Mouse (Mus musculus) neural tube, embryonic 10.5 days (tissue): Measurements from ENCODE around the gene Rhbdd3.
A peak's percentile ranks its signal among the peaks of the same experiment; 100 is the strongest.

ENCODE experiments used
- DNase-seq: peaks from one replicate; pipeline ENCODE4 v3.0.0-alpha.2; 2017; ENCODE audit warnings: low spot score; ENCODE audit errors: extremely low spot score

Rhbdd3 gene

GRCm38 (mm10) chr11:5114931-5115581 lies 16.3 kb downstream of the Rhbdd3 start:
- DNase-seq = peak; percentile 88

GRCm38 (mm10) chr11:5125713-5126112 lies 27.0 kb downstream of the Rhbdd3 start:
- DNase-seq = no peak

- DNase-seq = peak; percentile 62
These were observed 30.3 kb downstream of the Rhbdd3 start for GRCm38 (mm10) chr11:5129035-5129480.

GRCm38 (mm10) chr11:5130111-5130665 lies 31.5 kb downstream of the Rhbdd3 start:
- no peak for DNase-seq

GRCm38 (mm10) chr11:5132751-5133150 lies 34.0 kb downstream of the Rhbdd3 start:
- DNase-seq = no peak

GRCm38 (mm10) chr11:5135914-5136313 lies 37.2 kb downstream of the Rhbdd3 start:
- DNase-seq = no peak

GRCm38 (mm10) chr11:5138642-5139041 lies 39.9 kb downstream of the Rhbdd3 start:
- no peak for DNase-seq

GRCm38 (mm10) chr11:5139372-5139771 lies 40.6 kb downstream of the Rhbdd3 start:
- no peak for DNase-seq

- no peak for DNase-seq
These were observed 41.9 kb downstream of the Rhbdd3 start for GRCm38 (mm10) chr11:5140619-5141018.

- no peak for DNase-seq
These were observed 42.5 kb downstream of the Rhbdd3 start for GRCm38 (mm10) chr11:5141252-5141651.

- no peak for DNase-seq
These were observed 43.2 kb downstream of the Rhbdd3 start for GRCm38 (mm10) chr11:5141965-5142364.

GRCm38 (mm10) chr11:5145600-5145999 lies 46.9 kb downstream of the Rhbdd3 start:
- no peak for DNase-seq

- no peak for DNase-seq
These were observed 50.5 kb downstream of the Rhbdd3 start for GRCm38 (mm10) chr11:5149249-5149648.

- no peak for DNase-seq
These were observed 51.2 kb downstream of the Rhbdd3 start for GRCm38 (mm10) chr11:5149955-5150354.

GRCm38 (mm10) chr11:5150416-5151246 lies 51.9 kb downstream of the Rhbdd3 start:
- DNase-seq = peak; percentile 45

- no peak for DNase-seq
These were observed 52.5 kb downstream of the Rhbdd3 start for GRCm38 (mm10) chr11:5151247-5151630.

- peak; percentile 71 for DNase-seq
These were observed 53.1 kb downstream of the Rhbdd3 start, which contains the start of gene Emid1 for GRCm38 (mm10) chr11:5151680-5152337. TSS of gene Emid1 (minus strand) at chr11:5152257.

GRCm38 (mm10) chr11:5154961-5155805 lies 56.5 kb downstream of the Rhbdd3 start:
- DNase-seq = no peak
